Mouse (Mus musculus): ENCODE measurements around the gene Rpusd2. TPM values are rescaled to one million over a fixed set of nuclear protein-coding genes. Genes with fewer than 3 reads are reported as not detected.

The Rpusd2 gene
- polyA plus RNA-seq, 1 experiment from 2014 or later: 2.4 TPM

GRCm38 (mm10) chr2:119060139-119060538, 25.5 kb downstream of the Rpusd2 start:
- Histone ChIP-seq H3K79me2 (ENCODE audit: inconsistent target) (peaks cover 33% of the 10 kb centered on the region), H3K4me3 (ENCODE audit: inconsistent target) (no peak overlapping the region), H3K27ac (no peak overlapping the region), H3K36me3 (ENCODE audit: inconsistent target) (no peaks in the 10 kb centered on the region)
- WGBS (ENCODE audit: missing documents): 100% methylated on average over 2 of the region's 2 CpGs

GRCm38 (mm10) chr2:119072397-119072796, 37.8 kb downstream of the Rpusd2 start:
- WGBS (ENCODE audit: missing documents): 88% methylated on average over 4 of the region's 4 CpGs
- Histone ChIP-seq H3K79me2 (ENCODE audit: inconsistent target) (no peaks in the 10 kb centered on the region), H3K4me3 (ENCODE audit: inconsistent target) (no peak overlapping the region), H3K36me3 (ENCODE audit: inconsistent target) (no peaks in the 10 kb centered on the region), H3K27ac (no peak overlapping the region)

- WGBS (ENCODE audit: missing documents): 93% methylated on average over 2 of the region's 2 CpGs
- H3K27ac ChIP-seq: no peak overlapping the region
- no peak overlapping the region for H3K4me3 ChIP-seq (ENCODE audit: inconsistent target)
- H3K79me2 ChIP-seq (ENCODE audit: inconsistent target): no peaks in the 10 kb centered on the region
- H3K36me3 ChIP-seq (ENCODE audit: inconsistent target): no peaks in the 10 kb centered on the region
These were observed 51.6 kb downstream of the Rpusd2 start for GRCm38 (mm10) chr2:119086156-119086555.

Other genes starting within 250 kb of the Rpusd2 start
- 1.0 to 14.5 TPM (median 7.1 TPM) in 3 replicates for gene Knstrn, start 220.8 kb upstream of the Rpusd2 start, polyA plus RNA-seq (2018)
- gene Ivd, start 172.8 kb upstream of the Rpusd2 start, polyA plus RNA-seq (2018): 20.1 to 26.7 TPM (median 23.1 TPM) in 3 replicates
- 20.7 to 31.5 TPM (median 27.2 TPM) in 3 replicates for gene Bahd1, start 134.4 kb upstream of the Rpusd2 start, polyA plus RNA-seq (2018)
- 17.8 to 32.1 TPM (median 29.0 TPM) in 3 replicates for gene Chst14, start 108.3 kb upstream of the Rpusd2 start, polyA plus RNA-seq (2018)
- 22.4 to 25.3 TPM (median 25.0 TPM) in 3 replicates for gene Ccdc32, start 5.4 kb upstream of the Rpusd2 start, polyA plus RNA-seq (2018)
- 0.27 to 2.3 TPM (median 1.2 TPM) in 3 replicates for gene Knl1, start 12.3 kb downstream of the Rpusd2 start, polyA plus RNA-seq (2018)
- 0.33 to 11.7 TPM (median 3.7 TPM) in 3 replicates for gene Rad51, start 78.0 kb downstream of the Rpusd2 start, polyA plus RNA-seq (2018)
- gene Rmdn3, start 122.2 kb downstream of the Rpusd2 start, polyA plus RNA-seq (2018): 27.9 to 38.8 TPM (median 30.7 TPM) in 3 replicates
- 0.47 TPM in 1 of 3 replicates, not detected in the others for gene Gchfr, start 133.0 kb downstream of the Rpusd2 start, polyA plus RNA-seq (2018)
- not detected in 3 replicates for gene Gm14137, start 139.7 kb downstream of the Rpusd2 start, polyA plus RNA-seq (2018)
- 19.2 to 23.2 TPM (median 20.3 TPM) in 3 replicates for gene Zfyve19, start 173.8 kb downstream of the Rpusd2 start, polyA plus RNA-seq (2018)
- gene Dnajc17, start 174.0 kb downstream of the Rpusd2 start, polyA plus RNA-seq (2018): 14.2 to 28.9 TPM (median 14.3 TPM) in 3 replicates
- not detected in 3 replicates for gene Ppp1r14d, start 195.1 kb downstream of the Rpusd2 start, polyA plus RNA-seq (2018)
- 0.32 to 0.56 TPM (median 0.54 TPM) in 3 replicates for gene Spint1, start 202.6 kb downstream of the Rpusd2 start, polyA plus RNA-seq (2018)
- 3.1 to 15.6 TPM (median 13.6 TPM) in 3 replicates for gene Rhov, start 236.5 kb downstream of the Rpusd2 start, polyA plus RNA-seq (2018)

All from macrophage (primary cell).